Mouse (Mus musculus) B cell, adult 62 days (primary cell): ENCODE data around the gene BC035044. TPM values are rescaled to one million over a fixed set of nuclear protein-coding genes. Genes with fewer than 3 reads are reported as not detected.

Experiments
- total RNA-seq: library from RNA; stranded (reverse); gene quantifications from 4 replicates; pipeline ENCODE4 v1.2.4, GENCODE M21; 2023

The BC035044 gene
- 77.5 to 80.6 TPM (median 79.9 TPM) in 4 replicates for total RNA-seq

GRCm38 (mm10) chr6:128890948-128891355 lies at the start of gene BC035044:
Gene BC035044 (minus strand): TSS chr6:128891126.

GRCm38 (mm10) chr6:128934081-128934480 lies 43.2 kb upstream of the BC035044 start, which contains the start of gene Clec2g:
Gene Clec2g (plus strand): TSS chr6:128934381.

GRCm38 (mm10) chr6:128887091-128887790 lies 3.7 kb downstream of the BC035044 start, which contains the start of gene Clec2i:
Gene Clec2i (plus strand): TSS chr6:128887588.

GRCm38 (mm10) chr6:128826132-128826531 lies 64.8 kb downstream of the BC035044 start, which contains the start of the genes Gm44511 and Klrb1b:
Gene Gm44511 (minus strand): TSS chr6:128826315.
Gene Klrb1b (minus strand): TSS chr6:128826331.

Other genes with a start within 250 kb of the BC035044 start
- 142 to 160 TPM (median 148 TPM) in 4 replicates for gene Clec2h, start 228.7 kb downstream of the BC035044 start, total RNA-seq
- 0.78 to 1.2 TPM in 2 of 4 replicates, not detected in the others for gene Klrb1, start 168.1 kb downstream of the BC035044 start, total RNA-seq
- gene Klrb1c, start 101.9 kb downstream of the BC035044 start, total RNA-seq: 0.86 to 1.7 TPM (median 0.91 TPM) in 4 replicates
- gene Gm44511, start 64.8 kb downstream of the BC035044 start, total RNA-seq: not detected in 4 replicates
- gene Klrb1b, start 64.8 kb downstream of the BC035044 start, total RNA-seq: 0.63 to 2.4 TPM (median 0.74 TPM) in 4 replicates
- gene Clec2i, start 3.5 kb downstream of the BC035044 start, total RNA-seq: 57.3 to 68.0 TPM (median 63.4 TPM) in 4 replicates
- 6.9 to 13.2 TPM (median 10.2 TPM) in 4 replicates for gene Clec2g, start 43.3 kb upstream of the BC035044 start, total RNA-seq
- 5.7 to 8.1 TPM (median 6.8 TPM) in 4 replicates for gene Klrb1f, start 154.8 kb upstream of the BC035044 start, total RNA-seq
- gene Clec2e, start 209.8 kb upstream of the BC035044 start, total RNA-seq: not detected in 4 replicates